Mouse (Mus musculus): ENCODE data around the gene Thada.
A peak's percentile ranks its signal among the peaks of the same experiment; 100 is the strongest.

Gene Thada

GRCm38 (mm10) chr17:84152206-84152975, 313.6 kb downstream of the Thada start:
- no peak for DNase-seq (ENCODE audit: extremely low read depth, insufficient read length, low spot score)

- DNase-seq (ENCODE audit: extremely low read depth, insufficient read length, low spot score), result peak; percentile 58
These were observed 314.7 kb downstream of the Thada start for GRCm38 (mm10) chr17:84151306-84151705.

- DNase-seq (ENCODE audit: extremely low read depth, insufficient read length, low spot score), result no peak
These were observed 315.7 kb downstream of the Thada start for GRCm38 (mm10) chr17:84150291-84150690.

DNA sequence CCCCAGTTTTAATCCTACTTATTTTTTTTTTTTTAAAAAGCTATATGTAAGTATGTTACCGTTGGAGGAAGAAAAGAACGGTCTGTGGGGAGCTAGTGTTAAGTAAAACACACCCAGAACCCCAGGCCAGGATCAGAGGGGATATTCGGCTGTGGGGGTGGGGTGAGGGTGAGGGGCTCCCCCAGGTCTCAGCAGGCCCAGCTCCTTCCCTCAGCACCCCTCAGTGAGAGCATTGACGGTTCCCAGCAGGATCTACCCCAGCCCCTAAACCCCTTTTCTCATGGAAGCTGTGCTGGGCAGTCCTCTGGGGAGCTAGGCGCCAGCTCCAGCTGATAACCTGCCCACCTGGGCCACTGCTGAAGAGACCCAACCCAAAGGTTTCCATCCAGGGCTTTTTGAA, 316.4 kb downstream of the Thada start:
- DNase-seq (ENCODE audit: extremely low read depth, insufficient read length, low spot score), result no peak

- peak; percentile 91 for DNase-seq (ENCODE audit: extremely low read depth, insufficient read length, low spot score)
These were observed 317.2 kb downstream of the Thada start for GRCm38 (mm10) chr17:84148499-84149484.

DNA sequence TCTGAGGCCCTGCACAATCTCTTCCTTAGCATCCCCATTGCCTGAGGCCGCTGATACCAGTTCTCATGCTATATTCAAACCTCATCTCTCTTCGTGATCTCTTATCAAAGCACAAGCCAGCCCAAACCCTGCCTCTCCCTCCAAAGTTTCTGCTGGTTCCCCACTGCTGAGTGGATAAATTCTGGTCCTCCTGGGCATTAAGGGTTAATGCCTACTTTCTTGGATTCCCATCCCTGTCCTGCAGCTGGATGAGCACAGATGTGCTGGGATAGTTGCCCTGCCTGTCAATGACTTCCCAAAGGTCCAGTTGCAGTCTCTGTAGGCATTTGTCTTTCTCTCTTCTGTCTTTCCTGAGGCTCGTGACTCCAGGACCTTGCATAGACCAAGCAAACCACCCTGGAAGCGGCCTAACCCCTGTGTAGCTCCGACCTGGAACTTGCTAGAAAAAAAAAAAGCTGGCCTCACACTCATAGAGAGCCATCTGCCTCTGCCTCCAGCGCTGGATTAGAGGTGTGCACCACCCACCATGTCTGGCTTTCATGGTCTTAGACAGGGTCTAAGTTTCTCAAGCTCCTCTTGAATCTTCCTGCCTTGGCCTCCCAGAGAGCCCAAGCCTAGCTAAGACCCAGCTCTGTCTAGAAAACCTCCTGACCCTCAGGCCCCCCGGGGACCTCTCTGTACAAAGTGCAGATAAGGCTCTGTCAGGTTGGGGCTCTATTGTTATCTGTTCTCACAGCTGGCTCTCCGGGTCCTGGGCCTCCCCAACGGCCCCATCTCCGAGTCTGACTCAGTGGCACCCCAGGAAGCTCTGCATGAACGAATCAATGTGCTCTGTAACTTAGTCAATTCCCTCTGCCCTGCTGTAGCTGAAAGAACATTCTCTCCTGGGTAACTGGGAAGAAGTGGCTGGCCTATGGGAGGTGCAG, 318.6 kb downstream of the Thada start:
- no peak for DNase-seq (ENCODE audit: extremely low read depth, insufficient read length, low spot score)

GRCm38 (mm10) chr17:84146458-84147182, 319.4 kb downstream of the Thada start:
- DNase-seq (ENCODE audit: extremely low read depth, insufficient read length, low spot score), result no peak

- no peak for DNase-seq (ENCODE audit: extremely low read depth, insufficient read length, low spot score)
These were observed 320.1 kb downstream of the Thada start for GRCm38 (mm10) chr17:84145826-84146287.

DNA sequence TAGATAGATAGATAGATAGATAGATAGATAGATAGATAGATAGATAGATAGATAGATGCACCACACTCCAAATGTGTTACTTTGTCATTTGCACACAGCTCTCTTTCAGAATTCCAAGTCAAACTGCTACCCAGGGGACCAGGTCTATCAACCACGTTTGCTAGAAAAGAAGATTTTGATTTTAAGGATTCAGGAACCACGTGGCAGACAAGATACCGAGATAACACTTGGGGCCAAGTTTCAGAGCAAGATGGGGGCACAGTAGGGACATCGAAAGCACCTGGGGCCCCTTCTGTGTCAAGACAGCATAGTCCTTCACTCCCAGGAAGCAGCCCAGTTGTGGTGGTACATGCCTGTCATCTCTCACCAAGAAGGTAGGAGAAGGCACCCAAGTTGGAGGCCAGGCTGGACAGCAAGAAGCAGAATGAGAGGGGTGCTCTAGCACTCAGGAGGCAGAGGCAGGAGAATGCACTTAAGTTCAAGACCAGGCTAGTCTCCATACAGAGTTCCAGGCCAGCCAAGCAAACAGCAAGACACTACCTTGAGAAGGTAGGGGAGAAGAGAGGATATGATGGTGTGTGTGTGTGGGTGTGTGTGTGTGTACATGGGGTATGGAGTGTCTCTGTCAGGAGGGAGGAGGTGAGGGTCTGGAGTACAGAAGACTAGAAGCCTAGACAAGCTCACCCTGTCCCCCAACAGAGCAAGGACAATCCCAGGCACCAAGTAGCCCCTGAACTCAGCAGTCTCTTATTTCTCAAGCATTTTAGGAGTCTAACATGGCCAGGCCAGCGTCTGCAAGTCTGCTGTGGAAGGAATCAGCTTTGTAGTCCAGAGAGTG, 321.0 kb downstream of the Thada start:
- DNase-seq (ENCODE audit: extremely low read depth, insufficient read length, low spot score), result no peak

DNA sequence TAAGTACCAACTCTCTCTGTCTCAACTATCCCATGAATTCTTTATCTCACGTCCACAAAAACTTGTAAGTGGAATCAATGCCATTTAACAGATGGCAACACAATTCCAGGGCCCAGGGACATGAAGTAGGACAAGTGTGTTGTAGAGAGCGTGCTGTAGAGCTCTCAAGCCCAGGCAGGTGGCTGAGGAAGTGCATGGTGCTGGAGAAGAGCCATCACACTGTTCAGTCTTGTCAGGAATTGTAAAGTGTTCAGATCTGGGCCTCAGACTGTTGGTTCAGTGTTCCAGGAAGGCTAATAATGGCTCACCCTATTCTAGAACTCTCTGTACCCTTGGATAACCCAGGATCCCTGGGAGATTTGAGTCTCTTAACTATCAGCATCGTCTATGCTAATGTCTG, 321.9 kb downstream of the Thada start:
- no peak for DNase-seq (ENCODE audit: extremely low read depth, insufficient read length, low spot score)

DNA sequence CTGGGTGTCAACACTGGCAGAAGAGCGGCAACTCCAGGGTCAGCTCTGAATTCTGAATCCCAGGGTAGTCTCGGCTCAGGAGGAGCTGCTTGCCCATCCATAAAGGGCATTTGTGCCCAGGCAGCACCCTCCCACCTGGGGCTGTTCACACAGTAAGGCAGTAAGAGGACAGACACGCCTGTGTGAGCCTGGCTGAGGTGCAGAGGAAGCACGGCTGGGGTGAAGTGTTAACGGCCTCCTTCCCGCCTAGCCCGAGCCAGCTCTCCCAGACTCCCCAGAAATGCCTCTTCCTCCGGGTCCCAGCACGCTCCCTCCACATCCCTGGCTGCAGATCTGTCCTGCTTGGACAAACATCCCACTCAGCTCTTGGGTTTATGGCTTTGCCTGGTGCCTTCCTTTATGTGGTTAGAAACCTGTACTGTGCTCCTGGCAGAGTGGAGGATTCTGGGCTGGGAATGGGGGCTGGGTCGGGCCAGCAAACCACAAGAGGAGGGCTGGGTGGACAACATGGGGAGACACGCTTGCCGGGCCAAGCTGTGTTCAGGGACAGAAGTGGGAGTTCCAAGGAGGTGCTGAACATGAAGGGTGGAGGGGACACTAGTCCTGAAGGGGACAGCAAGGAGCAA, 322.7 kb downstream of the Thada start:
- no peak for DNase-seq (ENCODE audit: extremely low read depth, insufficient read length, low spot score)

GRCm38 (mm10) chr17:84141691-84142090, 324.3 kb downstream of the Thada start:
- no peak for DNase-seq (ENCODE audit: extremely low read depth, insufficient read length, low spot score)

DNA sequence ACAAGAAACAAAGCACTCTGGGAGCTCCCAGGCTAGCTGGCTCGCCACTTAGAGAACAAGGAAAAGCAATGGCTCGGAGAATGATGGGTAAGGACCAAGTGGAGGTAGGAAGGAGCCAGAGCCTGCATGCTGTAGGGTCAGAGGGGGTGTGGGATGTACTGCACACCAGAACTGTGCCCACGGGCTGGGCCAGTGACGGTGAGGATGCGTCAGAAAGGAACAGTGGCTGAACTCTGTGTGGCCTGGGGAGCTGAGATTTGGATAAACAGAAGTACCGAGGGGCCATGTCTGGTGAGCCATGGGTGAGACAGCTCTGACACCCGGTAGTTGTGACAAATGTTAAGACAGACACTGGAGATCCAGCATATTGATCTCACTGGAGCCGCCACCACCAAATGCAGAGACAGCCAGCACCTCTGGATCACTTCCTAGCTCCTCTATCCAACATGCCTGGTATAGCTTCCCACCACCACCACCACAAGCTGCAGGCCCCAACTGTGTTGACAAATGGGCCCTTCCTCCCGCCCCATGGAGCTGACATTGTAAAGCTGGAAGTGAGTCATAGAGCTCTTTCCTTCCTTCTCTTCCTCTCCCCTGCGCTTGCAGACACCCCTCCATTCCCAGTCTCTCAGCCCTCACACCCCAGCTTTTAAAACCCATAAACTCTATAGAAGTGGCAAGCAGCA, 325.0 kb downstream of the Thada start:
- DNase-seq (ENCODE audit: extremely low read depth, insufficient read length, low spot score), result no peak

Measured in 3134 (cell line).